Mouse (Mus musculus): Measurements from ENCODE around the gene Tnrc6c. TPM values are rescaled to one million over a fixed set of nuclear protein-coding genes. Genes with fewer than 3 reads are reported as not detected.

The Tnrc6c gene
- polyA plus RNA-seq (2012; rRNA removed) = 22.7 and 29.1 TPM in 2 replicates

- H3K27me3 ChIP-seq (ENCODE audit: control insufficient read depth, insufficient read depth, low read length) = no peaks in the 10 kb centered on the region
- peak; percentile 76 to 80 for DNase-seq (ENCODE audit: low read depth in 1 of 2, low spot score in 2 of 2)
- H3K27ac ChIP-seq (ENCODE audit: insufficient read depth, low read length) = peak within 1 kb of the TSS; percentile 94
Measured at GRCm38 (mm10) chr11:117653491-117654351, at the start of gene Tnrc6c. Gene Tnrc6c, plus strand, starts transcription at chr11:117654289.

DNA sequence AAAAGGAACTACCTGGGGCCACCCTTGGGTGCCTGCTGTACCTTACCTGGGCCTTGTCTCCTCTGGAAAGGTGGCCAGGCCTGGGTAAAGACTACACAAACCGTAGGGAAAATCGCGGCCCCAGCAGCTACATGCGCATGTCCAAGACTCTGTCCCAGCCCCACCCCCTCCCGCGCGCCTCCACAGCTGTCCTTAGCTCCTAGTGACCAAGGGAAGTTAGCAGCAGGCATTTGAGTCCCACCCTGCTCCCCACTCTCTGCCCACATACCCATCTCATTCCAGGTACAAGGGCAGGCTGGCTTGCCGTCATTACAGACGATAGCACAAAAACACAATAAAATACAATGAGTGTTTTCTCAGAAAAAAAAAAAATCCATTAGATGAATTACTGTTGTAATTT, 48.0 kb upstream of the Tnrc6c start:
- Histone ChIP-seq H3K4me1 (ENCODE audit: control insufficient read depth, insufficient read depth, insufficient read length) (peaks cover 2% of the 10 kb centered on the region; the same call in 1 of the 2 replicates), H3K27ac (ENCODE audit: insufficient read depth, low read length) (no peak overlapping the region), H3K4me3 (ENCODE audit: extremely low read depth, insufficient read depth, insufficient read length) (no peak overlapping the region), H3K36me3 (ENCODE audit: control insufficient read depth, insufficient read depth, low read length) (no peaks in the 10 kb centered on the region), H3K27me3 (ENCODE audit: control insufficient read depth, insufficient read depth, low read length) (no peaks in the 10 kb centered on the region; the same call in 1 of the 2 replicates)
- TF ChIP-seq POLR2A (IDR thresholded peaks at IDR 0.05; ENCODE audit: low read depth, low read length) (no peak), CTCF (IDR thresholded peaks at IDR 0.05; ENCODE audit: extremely low read depth, insufficient read depth, insufficient read length, insufficient replicate concordance) (no peak)
- 60% methylated on average over 9 of the region's 9 CpGs for WGBS
- no peak for DNase-seq (ENCODE audit: low read depth in 1 of 2, low spot score in 2 of 2)

More at GRCm38 (mm10) chr11:117653491-117654351, at the start of gene Tnrc6c:
- no peak for TF ChIP-seq POLR2A (IDR thresholded peaks at IDR 0.05; ENCODE audit: low read depth, low read length)
- no peak for TF ChIP-seq CTCF (IDR thresholded peaks at IDR 0.05; ENCODE audit: extremely low read depth, insufficient read depth, insufficient read length, insufficient replicate concordance)
- WGBS = under 1% methylated on average over 61 of the region's 62 CpGs
- Histone ChIP-seq H3K4me3 (ENCODE audit: extremely low read depth, insufficient read depth, insufficient read length) (peak within 1 kb of the TSS; percentile 84), H3K36me3 (ENCODE audit: control insufficient read depth, insufficient read depth, low read length) (no peaks in the 10 kb centered on the region), H3K4me1 (ENCODE audit: control insufficient read depth, insufficient read depth, insufficient read length) (peaks cover 9% of the 10 kb centered on the region)

- 46% methylated on average over 13 of the region's 13 CpGs for WGBS
- H3K27me3 ChIP-seq (ENCODE audit: control insufficient read depth, insufficient read depth, low read length) = no peaks in the 10 kb centered on the region; the same call in 1 of the 2 replicates
- H3K4me1 ChIP-seq (ENCODE audit: control insufficient read depth, insufficient read depth, insufficient read length) = peaks cover 4% of the 10 kb centered on the region; the same call in 1 of the 2 replicates
- TF ChIP-seq POLR2A (IDR thresholded peaks at IDR 0.05; ENCODE audit: low read depth, low read length) = no peak
- TF ChIP-seq CTCF (IDR thresholded peaks at IDR 0.05; ENCODE audit: extremely low read depth, insufficient read depth, insufficient read length, insufficient replicate concordance) = no peak
- H3K36me3 ChIP-seq (ENCODE audit: control insufficient read depth, insufficient read depth, low read length) = no peaks in the 10 kb centered on the region
- no peak overlapping the region for H3K4me3 ChIP-seq (ENCODE audit: extremely low read depth, insufficient read depth, insufficient read length)
- no peak for DNase-seq (ENCODE audit: low read depth in 1 of 2, low spot score in 2 of 2)
- H3K27ac ChIP-seq (ENCODE audit: insufficient read depth, low read length) = no peak overlapping the region
Measured at GRCm38 (mm10) chr11:117606605-117607203, 47.4 kb upstream of the Tnrc6c start.

- peaks cover 4% of the 10 kb centered on the region; the same call in 1 of the 2 replicates for H3K4me1 ChIP-seq (ENCODE audit: control insufficient read depth, insufficient read depth, insufficient read length)
- no peaks in the 10 kb centered on the region for H3K36me3 ChIP-seq (ENCODE audit: control insufficient read depth, insufficient read depth, low read length)
- no peak overlapping the region for H3K4me3 ChIP-seq (ENCODE audit: extremely low read depth, insufficient read depth, insufficient read length)
- DNase-seq (ENCODE audit: low read depth in 1 of 2, low spot score in 2 of 2) = no peak
- WGBS = 74% methylated on average over 9 of the region's 9 CpGs
- H3K27me3 ChIP-seq (ENCODE audit: control insufficient read depth, insufficient read depth, low read length) = no peaks in the 10 kb centered on the region; the same call in 1 of the 2 replicates
- H3K27ac ChIP-seq (ENCODE audit: insufficient read depth, low read length) = no peak overlapping the region
- TF ChIP-seq CTCF (IDR thresholded peaks at IDR 0.05; ENCODE audit: extremely low read depth, insufficient read depth, insufficient read length, insufficient replicate concordance) (no peak), POLR2A (IDR thresholded peaks at IDR 0.05; ENCODE audit: low read depth, low read length) (no peak)
Measured at GRCm38 (mm10) chr11:117608141-117608789, 45.8 kb upstream of the Tnrc6c start.

GRCm38 (mm10) chr11:117608976-117609375, 45.1 kb upstream of the Tnrc6c start:
- Histone ChIP-seq H3K36me3 (ENCODE audit: control insufficient read depth, insufficient read depth, low read length) (no peaks in the 10 kb centered on the region), H3K27ac (ENCODE audit: insufficient read depth, low read length) (no peak overlapping the region), H3K4me1 (ENCODE audit: control insufficient read depth, insufficient read depth, insufficient read length) (peaks cover 4% of the 10 kb centered on the region; the same call in 1 of the 2 replicates), H3K27me3 (ENCODE audit: control insufficient read depth, insufficient read depth, low read length) (no peaks in the 10 kb centered on the region; the same call in 1 of the 2 replicates), H3K4me3 (ENCODE audit: extremely low read depth, insufficient read depth, insufficient read length) (no peak overlapping the region)
- WGBS = 68% methylated on average over 7 of the region's 7 CpGs
- TF ChIP-seq CTCF (IDR thresholded peaks at IDR 0.05; ENCODE audit: extremely low read depth, insufficient read depth, insufficient read length, insufficient replicate concordance) (no peak), POLR2A (IDR thresholded peaks at IDR 0.05; ENCODE audit: low read depth, low read length) (no peak)
- DNase-seq (ENCODE audit: low read depth in 1 of 2, low spot score in 2 of 2) = no peak

- Histone ChIP-seq H3K27ac (ENCODE audit: insufficient read depth, low read length) (no peak overlapping the region), H3K4me1 (ENCODE audit: control insufficient read depth, insufficient read depth, insufficient read length) (peaks cover 4% of the 10 kb centered on the region; the same call in 1 of the 2 replicates), H3K4me3 (ENCODE audit: extremely low read depth, insufficient read depth, insufficient read length) (no peak overlapping the region), H3K27me3 (ENCODE audit: control insufficient read depth, insufficient read depth, low read length) (no peaks in the 10 kb centered on the region; the same call in 1 of the 2 replicates), H3K36me3 (ENCODE audit: control insufficient read depth, insufficient read depth, low read length) (no peaks in the 10 kb centered on the region)
- TF ChIP-seq CTCF (IDR thresholded peaks at IDR 0.05; ENCODE audit: extremely low read depth, insufficient read depth, insufficient read length, insufficient replicate concordance) = no peak
- no peak for DNase-seq (ENCODE audit: low read depth in 1 of 2, low spot score in 2 of 2)
Measured at GRCm38 (mm10) chr11:117610589-117610988, 43.5 kb upstream of the Tnrc6c start.
